Mouse (Mus musculus) kidney, embryonic 16.5 days (tissue): ENCODE data around the gene Lmo1. TPM values are rescaled to one million over a fixed set of nuclear protein-coding genes. Genes with fewer than 3 reads are reported as not detected.

ENCODE experiments used
- ATAC-seq: fragments of 200-750 bp; cut with Nextera tagmentation; 2 replicates; pipeline ENCODE4 v1.8.0; 2017; ENCODE audit warnings: moderate TSS enrichment; ENCODE audit not compliant: low FRiP score, low TSS enrichment
- H3K27ac ChIP-seq: fragments of 300-500 bp; sonication (generic); 2 replicates; pipeline ENCODE4 v1.5.1; 2014; ENCODE audit warnings: low read length
- H3K27me3 ChIP-seq: fragments of 300-500 bp; sonication (generic); 2 replicates; pipeline ENCODE4 v1.6.1; 2014; ENCODE audit warnings: low read length, control low read depth, mixed read lengths; ENCODE audit not compliant: insufficient read depth
- H3K36me3 ChIP-seq: fragments of 300-500 bp; sonication (generic); 2 replicates; pipeline ENCODE4 v1.6.1; 2014; ENCODE audit warnings: low read length, control low read depth, mixed read lengths; ENCODE audit not compliant: insufficient read depth
- H3K4me1 ChIP-seq: fragments of 300-500 bp; sonication (generic); 2 replicates; pipeline ENCODE4 v1.6.1; 2014; ENCODE audit warnings: low read length, control low read depth, mixed read lengths; ENCODE audit not compliant: insufficient read depth
- H3K4me2 ChIP-seq: fragments of 300-500 bp; sonication (generic); replicated peaks from 2 replicates; pipeline ENCODE4 v1.6.1; 2014; ENCODE audit warnings: low read depth, low read length
- H3K4me3 ChIP-seq: fragments of 300-500 bp; sonication (generic); 2 replicates; pipeline ENCODE4 v1.5.1; 2014; ENCODE audit warnings: mild to moderate bottlenecking, low read length
- H3K9ac ChIP-seq: fragments of 300-500 bp; sonication (generic); replicated peaks from 2 replicates; pipeline ENCODE4 v1.6.1; 2014; ENCODE audit warnings: low read length
- H3K9me3 ChIP-seq: fragments of 300-500 bp; sonication (generic); 2 replicates; pipeline ENCODE4 v1.6.1; 2016; ENCODE audit warnings: low read length, control low read depth
- WGBS: fragments of 180-500 bp; shearing (Covaris S2); extraction: QIAGEN DNeasy Blood & Tissue Kit; methylation state at CpG from one replicate; pipeline ENCODE4 v1.1.7; 2014; 5-methylcytosine and 5-hydroxymethylcytosine counted together
- polyA plus RNA-seq: library from polyadenylated mRNA; unstranded; fragments of >200 nt; fragmentation: Nextera tagmentation; extraction: Ambion mirVana; gene quantifications from 2 replicates; pipeline ENCODE4 v1.2.1, GENCODE M21; 2015

Lmo1 gene
- polyA plus RNA-seq, 1 experiment from 2014 or later, result 7.6 TPM

DNA sequence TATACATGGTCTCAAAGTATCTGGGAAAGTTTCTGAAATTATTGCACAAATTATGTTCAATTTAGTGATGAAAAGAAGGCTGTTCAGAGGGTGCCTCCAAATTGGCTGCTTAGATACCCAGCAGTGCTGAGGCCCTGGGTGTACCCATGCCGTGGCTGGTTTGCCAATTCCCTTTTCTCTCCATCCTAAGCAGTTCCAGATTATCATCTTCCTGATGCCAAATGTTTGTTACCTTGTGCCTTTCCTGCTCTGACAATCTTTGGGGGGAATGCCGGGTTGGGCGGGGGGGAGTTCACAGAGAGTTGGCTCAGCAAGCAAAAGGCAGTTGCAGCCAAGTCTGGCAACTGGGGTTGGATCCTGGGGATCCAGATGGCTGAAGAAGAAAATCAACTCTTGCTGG is 1.7 kb upstream of the Lmo1 start:
- H3K9ac ChIP-seq, result no peak overlapping the region
- H3K27ac ChIP-seq, result no peak overlapping the region
- H3K36me3 ChIP-seq, result no peaks in the 10 kb centered on the region
- ATAC-seq, result no peak
- H3K9me3 ChIP-seq, result no peaks in the 10 kb centered on the region
- H3K27me3 ChIP-seq, result peaks cover 40% of the 10 kb centered on the region
- no peak overlapping the region for H3K4me3 ChIP-seq
- H3K4me2 ChIP-seq, result no peak overlapping the region
- 56% methylated on average over 3 of the region's 3 CpGs for WGBS
- peaks cover 7% of the 10 kb centered on the region; the same call in 1 of the 2 replicates for H3K4me1 ChIP-seq

DNA sequence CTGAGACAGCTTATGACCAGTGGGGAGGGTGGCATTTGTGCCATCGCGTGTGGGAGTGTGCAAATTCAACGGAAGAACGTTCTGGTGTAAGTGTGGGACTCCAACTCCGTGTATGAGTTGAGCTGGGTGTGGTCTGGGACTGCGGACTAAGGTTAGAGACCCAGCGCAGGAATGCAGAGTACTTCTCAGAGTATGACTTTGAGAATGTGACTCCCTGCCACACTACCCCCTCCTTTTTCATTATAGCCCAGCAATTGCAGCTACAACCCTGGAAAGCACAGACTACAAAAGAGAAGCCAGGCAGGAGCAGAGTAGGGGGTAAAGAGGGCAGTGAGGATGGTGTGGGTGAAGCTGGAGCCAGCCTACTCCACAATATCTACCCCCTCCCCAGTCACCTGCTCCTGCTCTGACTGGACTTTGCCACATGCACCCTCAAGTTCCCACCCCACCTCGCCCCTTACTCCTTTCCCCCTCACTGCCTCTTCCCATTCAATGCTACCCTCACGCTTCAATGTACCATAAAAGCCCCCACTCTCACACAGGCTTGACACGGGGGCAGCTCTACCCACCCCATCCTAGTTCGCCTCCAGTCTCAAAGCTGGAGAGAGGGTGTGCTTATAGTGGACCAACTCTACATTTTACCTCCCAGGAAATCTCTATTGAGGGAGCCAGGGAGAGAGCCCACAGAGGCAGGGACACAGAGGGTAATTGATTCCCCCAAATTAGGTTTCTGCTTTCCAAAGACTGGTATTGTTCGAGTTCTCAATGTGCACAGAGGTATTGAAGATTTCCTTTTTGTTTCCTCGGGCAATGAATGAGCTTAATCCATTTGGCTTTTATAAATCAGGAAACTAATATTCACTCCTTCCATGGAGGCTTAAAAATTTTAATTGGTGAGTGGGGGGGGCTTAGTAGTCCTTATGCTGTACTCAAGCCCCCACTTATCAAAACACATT is 941 bp upstream of the Lmo1 start:
- H3K4me3 ChIP-seq, result peak overlapping the region; percentile 63
- no peaks in the 10 kb centered on the region for H3K36me3 ChIP-seq
- H3K4me2 ChIP-seq, result peak overlapping the region; percentile 97
- peak; percentile 36; the same call in 1 of the 2 replicates for ATAC-seq
- H3K27me3 ChIP-seq, result peaks cover 44% of the 10 kb centered on the region
- WGBS, result 22% methylated on average over 13 of the region's 13 CpGs
- H3K4me1 ChIP-seq, result peaks cover 7% of the 10 kb centered on the region; the same call in 1 of the 2 replicates
- H3K9me3 ChIP-seq, result no peaks in the 10 kb centered on the region
- peak overlapping the region; percentile 70; the same call in 1 of the 2 replicates for H3K9ac ChIP-seq
- no peak overlapping the region for H3K27ac ChIP-seq

DNA sequence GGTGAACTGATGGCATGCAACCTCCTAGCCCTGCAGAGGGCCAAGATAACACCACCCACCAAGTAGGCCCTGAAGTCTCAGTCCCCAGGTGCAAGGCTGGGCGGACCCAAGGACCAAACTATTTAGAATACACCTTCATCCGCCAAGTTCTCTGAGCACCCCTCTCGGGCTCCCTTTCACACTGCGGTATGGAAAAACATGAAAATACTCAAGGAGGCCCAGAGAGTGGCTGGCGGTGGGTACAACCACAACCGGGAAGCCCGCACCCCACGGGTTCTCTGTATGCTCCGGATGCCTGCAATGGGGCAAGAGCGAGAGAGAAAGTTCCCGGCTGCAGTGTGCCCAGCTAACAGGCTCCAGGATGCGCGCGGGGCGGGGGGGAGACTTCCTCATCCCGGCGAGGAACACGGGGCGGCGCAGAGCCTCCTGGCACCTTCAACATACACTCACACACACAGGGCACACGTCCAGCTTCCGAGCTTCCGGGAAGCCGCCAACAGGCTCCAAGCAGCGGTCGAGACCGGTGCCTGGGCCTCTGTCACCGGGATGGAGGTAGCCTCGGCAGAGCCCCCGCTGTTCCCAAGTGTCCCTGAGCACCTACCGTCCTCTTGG is 564 bp downstream of the Lmo1 start:
- H3K27ac ChIP-seq, result no peak overlapping the region
- 6% methylated on average over 31 of the region's 31 CpGs for WGBS
- peaks cover 51% of the 10 kb centered on the region for H3K27me3 ChIP-seq

DNA sequence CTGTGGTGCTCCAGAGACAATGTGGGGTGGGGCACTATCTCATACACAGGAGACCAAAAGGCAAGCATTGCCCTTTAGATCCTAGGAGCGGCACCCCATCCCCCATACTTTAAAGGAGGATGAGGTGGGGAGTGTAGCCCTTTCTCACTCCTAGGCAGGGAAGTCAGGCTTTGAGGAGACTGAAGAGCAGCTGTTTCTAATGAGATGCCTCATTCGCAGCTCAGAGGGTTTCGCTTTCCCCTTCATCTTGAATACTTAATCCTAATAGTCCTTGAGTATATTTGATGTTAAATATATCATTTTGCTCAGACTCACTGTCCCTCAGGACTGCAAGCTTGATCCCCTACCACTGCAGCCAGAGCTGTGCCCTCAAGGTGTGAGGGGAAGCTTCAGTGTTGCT is 3.1 kb downstream of the Lmo1 start:
- Histone ChIP-seq H3K4me3 (no peak overlapping the region), H3K36me3 (no peaks in the 10 kb centered on the region), H3K27me3 (peaks cover 68% of the 10 kb centered on the region), H3K9ac (no peak overlapping the region), H3K9me3 (no peaks in the 10 kb centered on the region), H3K27ac (no peak overlapping the region), H3K4me2 (no peak overlapping the region), H3K4me1 (peaks cover 18% of the 10 kb centered on the region)
- ATAC-seq, result no peak
- WGBS, result 54% methylated on average over 3 of the region's 3 CpGs

More for the DNA sequence above, 564 bp downstream of the Lmo1 start:
- Histone ChIP-seq H3K9me3 (no peaks in the 10 kb centered on the region), H3K36me3 (no peaks in the 10 kb centered on the region), H3K9ac (peak overlapping the region; percentile 70), H3K4me2 (peak overlapping the region; percentile 97), H3K4me1 (peaks cover 14% of the 10 kb centered on the region; the same call in 1 of the 2 replicates), H3K4me3 (peak overlapping the region; percentile 63)
- ATAC-seq, result peak; percentile 24

DNA sequence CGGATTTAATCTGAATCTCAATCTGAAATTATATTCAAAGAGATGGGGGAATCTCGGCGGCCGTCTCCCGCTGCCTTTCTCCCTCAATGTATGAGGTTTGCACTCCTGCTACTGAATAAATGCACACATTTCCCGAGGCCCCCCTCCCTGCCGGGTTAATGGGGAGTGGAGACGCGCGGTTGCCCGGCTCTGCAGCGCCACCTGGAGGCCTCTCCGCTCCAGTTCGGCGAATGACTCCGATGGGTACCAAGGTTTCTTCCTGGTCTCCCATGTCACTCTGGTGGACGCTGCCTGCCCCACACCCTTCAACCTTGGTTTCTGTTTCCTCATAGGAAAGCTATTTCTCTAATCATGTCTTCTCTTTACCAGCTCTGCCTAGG is 4.6 kb downstream of the Lmo1 start:
- WGBS, result under 1% methylated on average over 17 of the region's 17 CpGs
- no peaks in the 10 kb centered on the region for H3K9me3 ChIP-seq
- peaks cover 55% of the 10 kb centered on the region for H3K27me3 ChIP-seq
- H3K4me1 ChIP-seq, result peaks cover 12% of the 10 kb centered on the region
- peak overlapping the region; percentile 98 for H3K4me2 ChIP-seq
- H3K27ac ChIP-seq, result no peak overlapping the region
- H3K36me3 ChIP-seq, result no peaks in the 10 kb centered on the region
- ATAC-seq, result peak; percentile 44; the same call in 1 of the 2 replicates
- H3K9ac ChIP-seq, result no peak overlapping the region
- H3K4me3 ChIP-seq, result peak overlapping the region; percentile 54

DNA sequence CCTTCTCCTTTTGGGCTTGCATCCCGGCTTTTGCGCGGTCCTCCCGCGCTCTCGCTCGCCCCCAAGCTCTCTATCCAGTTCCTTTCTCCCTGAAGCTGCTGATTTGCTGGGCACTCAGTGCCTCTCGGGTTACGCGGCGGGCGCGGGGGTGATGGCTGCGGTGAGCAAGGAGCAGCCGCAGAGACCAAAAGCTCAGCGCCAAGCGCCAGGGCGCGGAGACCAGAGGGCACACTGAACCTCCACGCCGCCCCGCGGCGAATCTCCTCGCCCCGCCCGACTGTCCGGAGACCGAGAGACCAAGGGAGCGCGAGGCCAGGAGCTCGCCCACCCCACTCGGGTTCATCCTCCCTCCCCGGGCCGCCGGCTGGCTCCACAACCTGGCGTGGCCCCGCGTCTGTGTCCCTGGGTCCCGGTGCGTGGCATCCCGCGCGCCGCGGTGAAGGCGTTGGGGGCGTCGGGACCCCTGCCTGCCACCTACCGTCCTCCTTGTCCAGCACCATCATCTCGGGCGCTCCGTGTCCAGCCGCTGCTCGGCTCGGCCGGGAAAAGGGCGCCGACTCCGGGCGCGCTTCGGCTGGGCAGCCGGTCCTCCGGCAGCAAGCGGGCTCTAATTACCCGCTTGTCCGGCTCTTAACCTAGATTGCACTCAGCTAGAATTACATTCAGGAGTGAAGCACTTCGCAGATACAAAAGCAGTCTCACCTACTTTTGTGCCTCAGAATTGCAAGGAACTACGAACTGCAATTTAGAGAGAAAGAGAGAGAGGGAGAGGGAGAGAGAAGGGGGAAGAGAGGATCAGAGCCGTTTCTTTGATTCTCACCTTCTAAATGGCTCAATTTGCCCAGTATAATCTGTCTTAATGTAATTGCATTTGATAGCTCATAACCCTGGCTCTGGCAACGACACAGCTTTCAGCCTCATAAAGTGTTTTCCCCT is 5.2 kb downstream of the Lmo1 start:
- Histone ChIP-seq H3K9ac (peak overlapping the region; percentile 52), H3K27ac (no peak overlapping the region), H3K4me2 (peak overlapping the region; percentile 98), H3K4me3 (peak overlapping the region; percentile 54), H3K9me3 (no peaks in the 10 kb centered on the region), H3K4me1 (peaks cover 11% of the 10 kb centered on the region), H3K36me3 (no peaks in the 10 kb centered on the region), H3K27me3 (peaks cover 54% of the 10 kb centered on the region)
- under 1% methylated on average over 68 of the region's 72 CpGs for WGBS
- ATAC-seq, result peak; percentile 55; the same call in 1 of the 2 replicates

DNA sequence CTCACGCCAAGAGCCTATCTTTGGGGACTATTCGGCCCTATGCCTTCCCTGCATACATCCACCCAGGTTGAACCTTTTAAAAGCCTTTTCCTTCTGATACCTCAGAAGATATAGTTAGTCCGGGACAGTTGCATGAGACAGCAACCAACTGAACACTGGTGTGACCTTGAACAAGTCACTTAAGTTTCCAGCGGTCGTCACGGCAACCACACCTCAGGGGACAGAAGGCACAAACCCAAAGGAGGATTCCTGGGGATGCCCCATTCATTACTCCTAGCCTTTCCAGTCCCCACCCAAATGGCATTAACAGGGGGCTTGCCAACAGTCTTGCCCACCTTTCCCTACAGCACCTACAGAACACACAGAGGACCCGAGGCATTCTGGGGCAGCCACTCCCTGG is 6.3 kb downstream of the Lmo1 start:
- no peak overlapping the region for H3K9ac ChIP-seq
- peaks cover 47% of the 10 kb centered on the region for H3K27me3 ChIP-seq

DNA sequence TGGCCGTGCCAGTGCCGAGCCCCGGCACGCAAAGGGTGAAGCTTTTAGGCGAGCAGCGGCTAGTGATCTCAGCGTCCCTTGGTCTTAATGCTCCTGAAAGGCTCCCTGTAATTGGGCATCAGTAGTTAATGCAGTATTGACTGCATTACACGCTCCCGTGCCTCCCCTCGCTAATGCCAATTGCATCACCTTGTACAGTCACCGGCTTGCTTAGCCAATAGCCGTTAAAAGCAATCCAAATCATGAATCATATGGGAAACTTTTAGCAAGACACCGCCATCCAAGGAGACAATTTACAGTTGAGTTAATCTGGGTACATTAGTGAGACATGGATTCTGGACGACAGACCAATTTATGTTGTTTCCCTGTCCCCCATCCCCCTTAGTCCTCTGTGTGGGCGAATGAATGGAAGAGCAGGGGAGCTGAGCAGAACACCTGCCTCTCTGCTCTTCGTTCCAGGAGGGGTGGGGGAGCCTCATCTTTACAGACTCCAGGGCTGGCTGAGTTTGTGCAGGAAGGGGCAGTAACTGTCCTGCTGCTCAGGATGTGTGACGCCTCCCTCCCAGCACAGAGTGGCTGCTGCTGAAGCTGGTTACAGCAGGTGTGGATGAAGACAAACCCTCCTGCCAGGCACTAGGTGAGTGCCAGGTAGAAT is 8.9 kb downstream of the Lmo1 start:
- H3K4me1 ChIP-seq, result peaks cover 11% of the 10 kb centered on the region
- H3K9ac ChIP-seq, result no peak overlapping the region
- no peaks in the 10 kb centered on the region for H3K36me3 ChIP-seq
- H3K27ac ChIP-seq, result no peak overlapping the region
- no peak overlapping the region for H3K4me3 ChIP-seq
- no peak overlapping the region for H3K4me2 ChIP-seq
- WGBS, result 53% methylated on average over 17 of the region's 17 CpGs
- H3K27me3 ChIP-seq, result peaks cover 27% of the 10 kb centered on the region
- no peaks in the 10 kb centered on the region for H3K9me3 ChIP-seq
- no peak for ATAC-seq

More for the DNA sequence above, 6.3 kb downstream of the Lmo1 start:
- ATAC-seq, result no peak
- no peaks in the 10 kb centered on the region for H3K36me3 ChIP-seq
- H3K4me1 ChIP-seq, result peaks cover 11% of the 10 kb centered on the region
- no peak overlapping the region for H3K27ac ChIP-seq
- no peaks in the 10 kb centered on the region for H3K9me3 ChIP-seq
- no peak overlapping the region for H3K4me3 ChIP-seq
- 88% methylated on average over 7 of the region's 7 CpGs for WGBS
- H3K4me2 ChIP-seq, result no peak overlapping the region

DNA sequence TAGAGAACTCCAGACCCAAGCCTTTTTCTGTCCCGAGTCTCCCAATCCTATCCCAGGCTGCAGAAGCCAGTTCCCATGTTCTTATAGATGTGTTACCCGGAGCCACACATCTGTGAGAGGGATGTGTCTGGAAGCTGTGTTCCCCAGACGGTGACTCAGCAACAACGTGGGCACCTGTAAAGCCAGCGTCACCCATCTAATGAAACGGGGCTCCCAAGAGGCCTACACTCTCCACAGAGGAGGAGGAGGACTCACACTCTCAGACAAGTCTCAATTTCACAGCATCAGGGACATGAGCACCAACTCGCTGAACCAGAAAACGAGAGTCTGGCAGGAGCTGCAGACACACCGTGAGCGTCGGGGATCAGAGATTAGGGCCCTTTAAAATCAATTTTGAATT is 20.7 kb downstream of the Lmo1 start:
- Histone ChIP-seq H3K4me3 (no peak overlapping the region), H3K9me3 (no peaks in the 10 kb centered on the region), H3K9ac (no peak overlapping the region), H3K36me3 (no peaks in the 10 kb centered on the region), H3K4me2 (no peak overlapping the region), H3K27ac (no peak overlapping the region), H3K27me3 (no peaks in the 10 kb centered on the region), H3K4me1 (peaks cover 16% of the 10 kb centered on the region)
- WGBS, result 36% methylated on average over 11 of the region's 11 CpGs
- ATAC-seq, result no peak
